Mouse (Mus musculus) embryonic facial prominence, embryonic 15.5 days (tissue): ENCODE measurements at regions not wholly inside any gene's neighbourhood (a gene's known extent, or its start where the extent isn't known, plus 50 kb on each side); places are given as distances from the start of the nearest gene placed in this dataset.

Source experiments
- ATAC-seq: fragments of 200-750 bp; cut with Nextera tagmentation; 2 replicates; pipeline ENCODE4 v1.8.0; 2017; ENCODE audit warnings: low read depth, moderate TSS enrichment; ENCODE audit not compliant: insufficient number of reproducible peaks, low FRiP score, low TSS enrichment
- H3K27ac ChIP-seq: fragments of 300-500 bp; sonication (generic); replicated peaks from 2 replicates; pipeline ENCODE4 v1.5.1; 2015; ENCODE audit warnings: mild to moderate bottlenecking, inconsistent platforms
- H3K27me3 ChIP-seq: fragments of 300-500 bp; sonication (generic); 2 replicates; pipeline ENCODE4 v1.6.1; 2015; ENCODE audit warnings: inconsistent platforms
- H3K36me3 ChIP-seq: fragments of 300-500 bp; sonication (generic); 2 replicates; pipeline ENCODE4 v1.6.1; 2015; ENCODE audit warnings: mild to moderate bottlenecking, inconsistent platforms
- H3K4me1 ChIP-seq: fragments of 300-500 bp; sonication (generic); 2 replicates; pipeline ENCODE4 v1.6.1; 2015; ENCODE audit warnings: inconsistent platforms
- H3K4me2 ChIP-seq: fragments of 300-500 bp; sonication (generic); replicated peaks from 2 replicates; pipeline ENCODE4 v1.6.1; 2015; ENCODE audit warnings: mild to moderate bottlenecking, inconsistent platforms
- H3K4me3 ChIP-seq: fragments of 300-500 bp; sonication (generic); replicated peaks from 2 replicates; pipeline ENCODE4 v1.5.1; 2015; ENCODE audit warnings: mild to moderate bottlenecking, inconsistent platforms
- H3K9ac ChIP-seq: fragments of 300-500 bp; sonication (generic); 2 replicates; pipeline ENCODE4 v1.6.1; 2015; ENCODE audit warnings: inconsistent platforms
- H3K9me3 ChIP-seq: fragments of 300-500 bp; sonication (generic); replicated peaks from 2 replicates; pipeline ENCODE4 v1.6.1; 2016; ENCODE audit warnings: inconsistent platforms
- WGBS: fragments of 180-500 bp; shearing (Covaris S2); methylation state at CpG from one replicate; pipeline ENCODE4 v1.1.7; 2015; 5-methylcytosine and 5-hydroxymethylcytosine counted together

GRCm38 (mm10) chr3:18629233-18629632 lies 681.0 kb downstream of the Cypt12 start:
- ATAC-seq: no peak
- Histone ChIP-seq H3K9me3 (no peaks in the 10 kb centered on the region), H3K36me3 (no peaks in the 10 kb centered on the region), H3K4me2 (no peak overlapping the region), H3K27me3 (0 out of 2 replicates have a peak, but pooled peaks cover 6% of the 10 kb centered on the region), H3K4me3 (no peak overlapping the region), H3K4me1 (peaks cover 14% of the 10 kb centered on the region; the same call in 1 of the 2 replicates), H3K27ac (no peak overlapping the region), H3K9ac (no peak overlapping the region)
- 96% methylated on average over 2 of the region's 2 CpGs for WGBS

- 0 out of 2 replicates have a peak, but pooled peaks cover 6% of the 10 kb centered on the region for H3K27me3 ChIP-seq
- WGBS: 90% methylated on average over 1 of the region's 1 CpGs
- no peak overlapping the region for H3K9ac ChIP-seq
- ATAC-seq: no peak
- no peak overlapping the region for H3K4me2 ChIP-seq
- H3K4me3 ChIP-seq: no peak overlapping the region
- H3K27ac ChIP-seq: no peak overlapping the region
- no peaks in the 10 kb centered on the region for H3K4me1 ChIP-seq
- H3K9me3 ChIP-seq: no peaks in the 10 kb centered on the region
- no peaks in the 10 kb centered on the region for H3K36me3 ChIP-seq
These were observed 683.4 kb downstream of the Cypt12 start for GRCm38 (mm10) chr3:18631601-18632000.

- Histone ChIP-seq H3K9ac (no peak overlapping the region), H3K4me3 (no peak overlapping the region), H3K27me3 (no peaks in the 10 kb centered on the region), H3K36me3 (no peaks in the 10 kb centered on the region), H3K4me1 (no peaks in the 10 kb centered on the region), H3K27ac (no peak overlapping the region), H3K9me3 (no peaks in the 10 kb centered on the region), H3K4me2 (no peak overlapping the region)
- ATAC-seq: no peak
These were observed 686.6 kb downstream of the Cypt12 start for GRCm38 (mm10) chr3:18634855-18635254.

GRCm38 (mm10) chr3:18637553-18637952 lies 689.3 kb downstream of the Cypt12 start:
- Histone ChIP-seq H3K27ac (no peak overlapping the region), H3K27me3 (no peaks in the 10 kb centered on the region), H3K36me3 (no peaks in the 10 kb centered on the region), H3K4me3 (no peak overlapping the region), H3K4me2 (no peak overlapping the region), H3K9ac (no peak overlapping the region), H3K9me3 (no peaks in the 10 kb centered on the region), H3K4me1 (no peaks in the 10 kb centered on the region)
- no peak for ATAC-seq

DNA sequence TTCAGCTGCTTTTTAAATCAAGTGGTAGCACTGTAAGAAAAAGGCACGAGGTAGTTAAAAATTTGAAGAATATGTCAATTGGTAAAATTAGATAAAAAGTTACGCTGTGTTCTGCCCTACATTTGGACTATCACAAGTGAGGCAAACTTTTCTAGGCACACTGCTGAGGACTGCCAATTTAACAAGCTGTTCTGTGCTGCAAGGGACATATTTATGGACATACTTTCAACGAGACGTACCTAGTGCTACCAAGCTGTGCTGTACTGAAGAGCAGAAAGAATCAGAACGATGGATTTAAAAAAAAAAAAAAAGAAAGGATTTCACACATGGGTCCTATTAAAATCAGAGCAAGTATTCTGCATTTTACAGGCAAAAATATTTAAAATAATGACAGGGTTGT lies 692.1 kb downstream of the Cypt12 start:
- H3K27me3 ChIP-seq: no peaks in the 10 kb centered on the region
- no peaks in the 10 kb centered on the region for H3K9me3 ChIP-seq
- H3K27ac ChIP-seq: no peak overlapping the region
- no peak for ATAC-seq
- H3K4me1 ChIP-seq: no peaks in the 10 kb centered on the region
- H3K4me2 ChIP-seq: no peak overlapping the region
- no peak overlapping the region for H3K4me3 ChIP-seq
- no peak overlapping the region for H3K9ac ChIP-seq
- WGBS: 63% methylated on average over 5 of the region's 5 CpGs
- H3K36me3 ChIP-seq: no peaks in the 10 kb centered on the region

DNA sequence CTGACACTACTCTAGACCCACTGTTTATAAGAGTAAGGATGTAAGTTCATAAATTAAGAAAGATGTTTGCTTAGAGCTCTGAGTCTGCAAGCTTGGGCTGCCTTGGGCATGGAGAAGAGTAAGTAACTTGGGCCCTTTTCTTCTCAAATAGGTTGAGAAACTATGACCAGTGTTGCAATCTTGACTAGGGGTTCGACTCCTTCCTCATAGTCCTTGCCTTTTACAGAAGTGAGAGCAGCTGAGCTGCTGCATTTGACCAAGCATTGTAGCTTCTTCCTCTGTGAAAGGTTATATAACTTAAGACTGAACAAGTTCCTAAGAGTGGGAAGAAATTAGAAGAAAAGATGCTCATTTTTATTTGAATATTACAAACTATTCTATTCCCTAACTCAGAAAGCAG lies 693.5 kb downstream of the Cypt12 start:
- Histone ChIP-seq H3K9ac (no peak overlapping the region), H3K4me2 (no peak overlapping the region), H3K9me3 (no peaks in the 10 kb centered on the region), H3K36me3 (no peaks in the 10 kb centered on the region), H3K27ac (no peak overlapping the region), H3K4me1 (no peaks in the 10 kb centered on the region), H3K4me3 (no peak overlapping the region), H3K27me3 (no peaks in the 10 kb centered on the region)
- WGBS: 77% methylated on average over 1 of the region's 1 CpGs
- no peak for ATAC-seq

GRCm38 (mm10) chr3:18643408-18644035 lies 695.3 kb downstream of the Cypt12 start:
- Histone ChIP-seq H3K9me3 (no peaks in the 10 kb centered on the region), H3K27me3 (no peaks in the 10 kb centered on the region), H3K36me3 (no peaks in the 10 kb centered on the region), H3K4me3 (no peak overlapping the region), H3K27ac (no peak overlapping the region), H3K4me2 (no peak overlapping the region), H3K4me1 (no peaks in the 10 kb centered on the region), H3K9ac (no peak overlapping the region)
- 79% methylated on average over 4 of the region's 4 CpGs for WGBS
- ATAC-seq: no peak

GRCm38 (mm10) chr3:18645481-18645880 lies 697.3 kb downstream of the Cypt12 start:
- no peak for ATAC-seq
- H3K9me3 ChIP-seq: no peaks in the 10 kb centered on the region
- WGBS: 41% methylated on average over 7 of the region's 7 CpGs
- H3K4me2 ChIP-seq: no peak overlapping the region
- no peaks in the 10 kb centered on the region for H3K36me3 ChIP-seq
- H3K9ac ChIP-seq: no peak overlapping the region
- H3K4me3 ChIP-seq: no peak overlapping the region
- H3K27me3 ChIP-seq: no peaks in the 10 kb centered on the region
- H3K27ac ChIP-seq: no peak overlapping the region
- no peaks in the 10 kb centered on the region for H3K4me1 ChIP-seq

GRCm38 (mm10) chr3:18645927-18646326 lies 697.7 kb downstream of the Cypt12 start:
- no peak overlapping the region for H3K4me2 ChIP-seq
- no peak overlapping the region for H3K4me3 ChIP-seq
- no peaks in the 10 kb centered on the region for H3K27me3 ChIP-seq
- no peak overlapping the region for H3K9ac ChIP-seq
- H3K4me1 ChIP-seq: no peaks in the 10 kb centered on the region
- no peaks in the 10 kb centered on the region for H3K36me3 ChIP-seq
- WGBS: 33% methylated on average over 7 of the region's 7 CpGs
- no peak overlapping the region for H3K27ac ChIP-seq
- no peaks in the 10 kb centered on the region for H3K9me3 ChIP-seq
- ATAC-seq: no peak

DNA sequence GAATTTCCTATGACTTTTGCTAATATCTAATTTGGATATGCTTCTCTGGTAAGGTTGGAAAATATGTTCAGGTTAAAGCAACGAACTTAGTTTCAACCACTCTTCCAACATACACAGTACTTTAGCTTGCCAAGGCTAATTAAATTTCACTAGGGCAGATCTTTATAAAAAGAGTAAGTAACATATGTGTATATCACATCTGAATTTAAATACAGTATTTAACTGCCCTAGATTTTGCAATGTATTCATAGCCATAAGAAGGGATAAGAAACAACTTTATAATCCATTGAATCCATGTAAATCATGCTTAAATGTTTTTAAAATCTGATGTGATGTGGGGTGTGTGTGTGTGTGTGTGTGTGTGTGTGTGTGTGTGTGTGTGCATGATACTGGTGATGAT lies 705.3 kb downstream of the Cypt12 start:
- ATAC-seq: no peak
- WGBS: 73% methylated on average over 1 of the region's 1 CpGs
- no peaks in the 10 kb centered on the region for H3K4me1 ChIP-seq

GRCm38 (mm10) chr3:18665738-18666137 lies 717.5 kb downstream of the Cypt12 start:
- no peak overlapping the region for H3K27ac ChIP-seq
- no peak overlapping the region for H3K4me2 ChIP-seq
- 23% methylated on average over 2 of the region's 2 CpGs for WGBS
- no peaks in the 10 kb centered on the region for H3K9me3 ChIP-seq
- H3K4me3 ChIP-seq: no peak overlapping the region
- ATAC-seq: no peak
- no peaks in the 10 kb centered on the region for H3K27me3 ChIP-seq
- no peak overlapping the region for H3K9ac ChIP-seq
- no peaks in the 10 kb centered on the region for H3K4me1 ChIP-seq
- H3K36me3 ChIP-seq: no peaks in the 10 kb centered on the region

More for the DNA sequence above, 705.3 kb downstream of the Cypt12 start:
- Histone ChIP-seq H3K9ac (no peak overlapping the region), H3K9me3 (no peaks in the 10 kb centered on the region), H3K27ac (no peak overlapping the region), H3K4me3 (no peak overlapping the region), H3K27me3 (no peaks in the 10 kb centered on the region), H3K36me3 (no peaks in the 10 kb centered on the region), H3K4me2 (no peak overlapping the region)

DNA sequence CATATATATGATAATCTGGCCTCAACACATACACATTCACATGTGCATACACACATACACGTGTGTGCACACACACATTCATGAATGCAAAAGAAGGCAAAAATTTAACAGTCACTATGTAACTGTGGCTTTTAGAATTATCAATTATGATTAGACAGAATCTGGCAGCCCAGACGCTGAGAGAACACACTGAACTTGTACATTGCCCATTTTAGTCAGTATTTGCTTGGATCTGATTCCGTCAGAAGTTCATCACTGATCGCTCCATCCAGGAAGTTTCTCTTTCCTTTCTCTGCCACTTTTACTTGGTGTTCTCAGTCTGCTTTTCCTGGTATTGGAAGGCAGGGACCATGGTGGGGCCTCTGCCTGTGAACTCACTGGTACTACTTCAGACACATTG lies 719.5 kb downstream of the Cypt12 start:
- Histone ChIP-seq H3K4me2 (no peak overlapping the region), H3K4me3 (no peak overlapping the region), H3K27me3 (no peaks in the 10 kb centered on the region), H3K9me3 (no peaks in the 10 kb centered on the region), H3K27ac (no peak overlapping the region), H3K4me1 (no peaks in the 10 kb centered on the region), H3K9ac (no peak overlapping the region), H3K36me3 (no peaks in the 10 kb centered on the region)
- ATAC-seq: no peak
- WGBS: 86% methylated on average over 4 of the region's 4 CpGs
